Mouse (Mus musculus): ENCODE measurements around the gene Snrpa.

GRCm38 (mm10) chr7:27159256-27159655, 36.8 kb downstream of the Snrpa start:
- no peak for TF ChIP-seq CTCF (IDR thresholded peaks at IDR 0.05; ENCODE audit: low read depth)
- TF ChIP-seq EP300 (optimal IDR thresholded peaks at IDR 0.05), result no peak
